Mouse (Mus musculus): Measurements from ENCODE around the gene Tmem25.

DNA sequence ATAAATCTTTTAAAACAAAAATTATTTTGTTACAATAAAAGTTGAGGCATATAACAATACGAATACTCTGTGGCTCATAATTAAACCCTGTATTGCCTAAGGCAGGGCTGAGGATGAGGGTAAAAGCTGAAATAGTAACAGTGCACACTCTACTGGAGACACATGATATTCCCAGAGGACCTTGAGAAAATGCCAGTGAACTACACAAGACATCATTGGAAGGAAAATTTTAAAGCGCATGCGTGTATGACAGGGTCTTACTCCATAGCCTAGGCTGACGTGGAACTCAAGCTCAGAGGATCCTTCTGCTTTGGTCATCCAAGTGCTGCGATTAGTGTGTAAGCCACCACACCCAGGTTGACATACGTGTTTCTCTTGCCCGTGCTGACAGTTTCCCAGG, 50.6 kb downstream of the Tmem25 start:
- no peak for TF ChIP-seq CTCF (IDR thresholded peaks at IDR 0.05; ENCODE audit: borderline replicate concordance, insufficient read depth, low read length)
- no peak for TF ChIP-seq POLR2A (IDR thresholded peaks at IDR 0.05; ENCODE audit: low read depth, low read length)

Measured in embryonic fibroblast, embryonic 13.5 days (primary cell).